Mouse (Mus musculus) liver, adult 2 months (tissue): ENCODE data around the gene Arl15. TPM values are rescaled to one million over a fixed set of nuclear protein-coding genes. Genes with fewer than 3 reads are reported as not detected.

ENCODE experiments used
- DNase-seq: peaks from one replicate; pipeline ENCODE4 v3.0.0-alpha.2; 2011; ENCODE audit warnings: low read depth, low spot score; ENCODE audit errors: extremely low read depth
- H3K27ac ChIP-seq: fragments of 200-500 bp; replicated peaks from 2 replicates; pipeline ENCODE4 v1.5.1; 2012; ENCODE audit warnings: low read depth, mild to moderate bottlenecking, control low read depth, inconsistent platforms, low read length; ENCODE audit not compliant: insufficient read depth
- H3K27me3 ChIP-seq: fragments of 200-500 bp; 2 replicates; pipeline ENCODE4 v1.6.1; 2012; ENCODE audit warnings: mild to moderate bottlenecking, moderate library complexity, low read length, inconsistent platforms; ENCODE audit not compliant: control insufficient read depth, insufficient read depth
- H3K36me3 ChIP-seq: fragments of 200-500 bp; 2 replicates; pipeline ENCODE4 v1.6.1; 2012; ENCODE audit warnings: low read length, inconsistent platforms; ENCODE audit not compliant: control insufficient read depth, insufficient read depth
- H3K4me1 ChIP-seq: fragments of 200-500 bp; 2 replicates; pipeline ENCODE4 v1.6.1; 2011; ENCODE audit warnings: low read length; ENCODE audit not compliant: control insufficient read depth, insufficient read depth
- H3K4me3 ChIP-seq: fragments of 200-500 bp; 2 replicates; pipeline ENCODE4 v1.5.1; 2011; ENCODE audit warnings: low read depth, mild to moderate bottlenecking, control low read depth, low read length, moderate library complexity; ENCODE audit not compliant: insufficient read depth
- H3K79me2 ChIP-seq: fragments of 200-500 bp; 2 replicates; pipeline ENCODE4 v1.6.1; 2012; ENCODE audit warnings: inconsistent platforms, mild to moderate bottlenecking, low read length, moderate library complexity; ENCODE audit not compliant: control insufficient read depth, insufficient read depth
- H3K9ac ChIP-seq: fragments of 200-500 bp; 2 replicates; pipeline ENCODE4 v1.6.1; 2012; ENCODE audit warnings: low read depth, mild to moderate bottlenecking, control low read depth, inconsistent platforms, low read length
- CTCF ChIP-seq: fragments of 200-500 bp; IDR thresholded peaks from 2 replicates; pipeline ENCODE4 v1.5.1; 2011; ENCODE audit warnings: low read depth, low read length, control low read depth
- POLR2A ChIP-seq: fragments of 200-500 bp; IDR thresholded peaks from 2 replicates; pipeline ENCODE4 v1.6.1; 2011; ENCODE audit warnings: low read length, control low read depth; ENCODE audit not compliant: insufficient read depth; ENCODE audit errors: extremely low read depth
- WGBS: fragments of 180-500 bp; shearing (Covaris S2); methylation state at CpG from one replicate; pipeline ENCODE4 v1.1.7; 2018; 5-methylcytosine and 5-hydroxymethylcytosine counted together
- polyA plus RNA-seq: library from polyadenylated mRNA; depleted of rRNA; stranded (reverse); fragments of >200 nt; gene quantifications from 2 replicates; pipeline ENCODE4 v1.2.3, GENCODE M21; 2012
- total RNA-seq: library from RNA; depleted of rRNA; stranded (reverse); fragments of >200 nt; gene quantifications from 2 replicates; pipeline ENCODE4 v1.2.3, GENCODE M21; 2014

Gene Arl15
- total and polyA plus RNA-seq, 2 experiments, result 1.9 to 6.5 TPM

- no peak overlapping the region for H3K27ac ChIP-seq
- H3K36me3 ChIP-seq, result no peaks in the 10 kb centered on the region; the same call in 1 of the 2 replicates
- no peak overlapping the region for H3K4me3 ChIP-seq
- 85% methylated on average over 9 of the region's 9 CpGs for WGBS
- H3K4me1 ChIP-seq, result no peaks in the 10 kb centered on the region
- no peak for DNase-seq
- H3K9ac ChIP-seq, result no peak overlapping the region
- TF ChIP-seq CTCF (no peak), POLR2A (no peak)
- no peaks in the 10 kb centered on the region for H3K79me2 ChIP-seq
- no peaks in the 10 kb centered on the region for H3K27me3 ChIP-seq
These were observed 201.4 kb downstream of the Arl15 start for GRCm38 (mm10) chr13:113995490-113996236.

- no peaks in the 10 kb centered on the region for H3K79me2 ChIP-seq
- no peaks in the 10 kb centered on the region; the same call in 1 of the 2 replicates for H3K36me3 ChIP-seq
- no peaks in the 10 kb centered on the region for H3K4me1 ChIP-seq
- no peak overlapping the region for H3K4me3 ChIP-seq
- 96% methylated on average over 12 of the region's 12 CpGs for WGBS
- H3K27me3 ChIP-seq, result no peaks in the 10 kb centered on the region
- no peak for TF ChIP-seq POLR2A
- no peak for TF ChIP-seq CTCF
- H3K27ac ChIP-seq, result no peak overlapping the region
- no peak overlapping the region for H3K9ac ChIP-seq
- no peak for DNase-seq
These were observed 204.5 kb downstream of the Arl15 start for GRCm38 (mm10) chr13:113998811-113999210.

- Histone ChIP-seq H3K27me3 (no peaks in the 10 kb centered on the region), H3K36me3 (no peaks in the 10 kb centered on the region; the same call in 1 of the 2 replicates), H3K27ac (no peak overlapping the region), H3K79me2 (no peaks in the 10 kb centered on the region), H3K4me3 (no peak overlapping the region), H3K9ac (no peak overlapping the region), H3K4me1 (no peaks in the 10 kb centered on the region)
- WGBS, result 97% methylated on average over 10 of the region's 10 CpGs
- TF ChIP-seq CTCF, result no peak
- TF ChIP-seq POLR2A, result no peak
- no peak for DNase-seq
These were observed 209.2 kb downstream of the Arl15 start for GRCm38 (mm10) chr13:114003463-114003862.

GRCm38 (mm10) chr13:114004191-114004590, 209.9 kb downstream of the Arl15 start:
- no peaks in the 10 kb centered on the region for H3K4me1 ChIP-seq
- H3K27me3 ChIP-seq, result no peaks in the 10 kb centered on the region
- no peak overlapping the region for H3K9ac ChIP-seq
- no peaks in the 10 kb centered on the region; the same call in 1 of the 2 replicates for H3K36me3 ChIP-seq
- no peaks in the 10 kb centered on the region for H3K79me2 ChIP-seq
- DNase-seq, result no peak
- H3K27ac ChIP-seq, result no peak overlapping the region
- TF ChIP-seq CTCF, result no peak
- no peak for TF ChIP-seq POLR2A
- H3K4me3 ChIP-seq, result no peak overlapping the region
- 93% methylated on average over 6 of the region's 6 CpGs for WGBS

GRCm38 (mm10) chr13:114009786-114010185, 215.5 kb downstream of the Arl15 start:
- Histone ChIP-seq H3K4me1 (no peaks in the 10 kb centered on the region), H3K4me3 (no peak overlapping the region), H3K9ac (no peak overlapping the region), H3K27ac (no peak overlapping the region), H3K79me2 (no peaks in the 10 kb centered on the region; the same call in 1 of the 2 replicates), H3K36me3 (no peaks in the 10 kb centered on the region; the same call in 1 of the 2 replicates), H3K27me3 (no peaks in the 10 kb centered on the region)
- 95% methylated on average over 9 of the region's 9 CpGs for WGBS
- TF ChIP-seq POLR2A (no peak), CTCF (no peak)
- no peak for DNase-seq

- Histone ChIP-seq H3K36me3 (no peaks in the 10 kb centered on the region; the same call in 1 of the 2 replicates), H3K9ac (no peak overlapping the region), H3K27me3 (no peaks in the 10 kb centered on the region), H3K4me3 (no peak overlapping the region), H3K79me2 (no peaks in the 10 kb centered on the region; the same call in 1 of the 2 replicates), H3K4me1 (no peaks in the 10 kb centered on the region), H3K27ac (no peak overlapping the region)
- WGBS, result 95% methylated on average over 9 of the region's 9 CpGs
- TF ChIP-seq POLR2A (no peak), CTCF (no peak)
- DNase-seq, result no peak
These were observed 216.2 kb downstream of the Arl15 start for GRCm38 (mm10) chr13:114010521-114010920.
